Mouse (Mus musculus) intestine, embryonic 16.5 days (tissue): ENCODE measurements around the gene Gipc3. TPM values are rescaled to one million over a fixed set of nuclear protein-coding genes. Genes with fewer than 3 reads are reported as not detected.
A peak's percentile ranks its signal among the peaks of the same experiment; 100 is the strongest.

Experiments
- ATAC-seq: fragments of 200-750 bp; cut with Nextera tagmentation; 2 replicates; pipeline ENCODE4 v1.8.0; 2017; ENCODE audit warnings: moderate TSS enrichment, moderate library complexity
- H3K27ac ChIP-seq: fragments of 300-500 bp; sonication (generic); 2 replicates; pipeline ENCODE4 v1.5.1; 2014; ENCODE audit warnings: mild to moderate bottlenecking, low read length
- H3K27me3 ChIP-seq: fragments of 300-500 bp; sonication (generic); replicated peaks from 2 replicates; pipeline ENCODE4 v1.6.1; 2014; ENCODE audit warnings: low read length, control low read depth, mixed read lengths; ENCODE audit not compliant: control insufficient read depth, insufficient read depth
- H3K36me3 ChIP-seq: fragments of 300-500 bp; sonication (generic); 2 replicates; pipeline ENCODE4 v1.6.1; 2014; ENCODE audit warnings: low read length, control low read depth; ENCODE audit not compliant: control insufficient read depth, insufficient read depth
- H3K4me1 ChIP-seq: fragments of 300-500 bp; sonication (generic); 2 replicates; pipeline ENCODE4 v1.6.1; 2014; ENCODE audit warnings: low read length, control low read depth, mixed read lengths; ENCODE audit not compliant: control insufficient read depth, insufficient read depth
- H3K4me2 ChIP-seq: fragments of 300-500 bp; sonication (generic); 2 replicates; pipeline ENCODE4 v1.6.1; 2014; ENCODE audit warnings: low read depth, low read length, control low read depth
- H3K4me3 ChIP-seq: fragments of 300-500 bp; sonication (generic); 2 replicates; pipeline ENCODE4 v1.5.1; 2014; ENCODE audit warnings: mild to moderate bottlenecking, low read length
- H3K9ac ChIP-seq: fragments of 300-500 bp; sonication (generic); 2 replicates; pipeline ENCODE4 v1.6.1; 2014; ENCODE audit warnings: low read depth, low read length
- H3K9me3 ChIP-seq: fragments of 300-500 bp; sonication (generic); 2 replicates; pipeline ENCODE4 v1.6.1; 2016; ENCODE audit warnings: low read length, control low read depth; ENCODE audit not compliant: control insufficient read depth
- WGBS: fragments of 180-500 bp; shearing (Covaris S2); extraction: QIAGEN DNeasy Blood & Tissue Kit; methylation state at CpG from one replicate; pipeline ENCODE4 v1.1.7; 2014; 5-methylcytosine and 5-hydroxymethylcytosine counted together
- polyA plus RNA-seq: library from polyadenylated mRNA; unstranded; fragments of >200 nt; fragmentation: Nextera tagmentation; extraction: Ambion mirVana; gene quantifications from 2 replicates; pipeline ENCODE4 v1.2.1, GENCODE M21; 2015

The Gipc3 gene
- polyA plus RNA-seq, 1 experiment from 2014 or later = 0.12 TPM

- ATAC-seq = no peak
- H3K27ac ChIP-seq = no peak overlapping the region; the same call in 1 of the 2 replicates
- no peaks in the 10 kb centered on the region for H3K9me3 ChIP-seq
- peaks cover 34% of the 10 kb centered on the region for H3K36me3 ChIP-seq
- H3K4me2 ChIP-seq = peak overlapping the region; percentile 44
- H3K9ac ChIP-seq = peak overlapping the region; percentile 61
- WGBS = 15% methylated on average over 54 of the region's 54 CpGs
- H3K4me1 ChIP-seq = peaks cover 66% of the 10 kb centered on the region
- H3K27me3 ChIP-seq = peaks cover 4% of the 10 kb centered on the region; the same call in 1 of the 2 replicates
- H3K4me3 ChIP-seq = peak overlapping the region; percentile 38
Measured at GRCm38 (mm10) chr10:81363436-81364346, 20.6 kb upstream of the Gipc3 start.

- no peak overlapping the region; the same call in 1 of the 2 replicates for H3K27ac ChIP-seq
- H3K36me3 ChIP-seq = peaks cover 22% of the 10 kb centered on the region
- peaks cover 77% of the 10 kb centered on the region for H3K4me1 ChIP-seq
- ATAC-seq = no peak
- H3K9ac ChIP-seq = 0 out of 2 replicates have a peak overlapping the region, but pooled peaks have one; percentile 61
- H3K4me3 ChIP-seq = no peak overlapping the region
- H3K4me2 ChIP-seq = 0 out of 2 replicates have a peak overlapping the region, but pooled peaks have one; percentile 5
- peaks cover 4% of the 10 kb centered on the region; the same call in 1 of the 2 replicates for H3K27me3 ChIP-seq
- H3K9me3 ChIP-seq = no peaks in the 10 kb centered on the region
- WGBS = 67% methylated on average over 12 of the region's 12 CpGs
Measured at GRCm38 (mm10) chr10:81362336-81362949, 19.4 kb upstream of the Gipc3 start.

- 62% methylated on average over 8 of the region's 8 CpGs for WGBS
- H3K4me1 ChIP-seq = peaks cover 73% of the 10 kb centered on the region
Measured at GRCm38 (mm10) chr10:81360721-81361120, 17.7 kb upstream of the Gipc3 start.

GRCm38 (mm10) chr10:81358841-81359240, 15.8 kb upstream of the Gipc3 start:
- WGBS = 33% methylated on average over 1 of the region's 1 CpGs
- peak overlapping the region; percentile 83 for H3K27ac ChIP-seq
- H3K9ac ChIP-seq = peak overlapping the region; percentile 94
- peaks cover 4% of the 10 kb centered on the region; the same call in 1 of the 2 replicates for H3K27me3 ChIP-seq
- peak overlapping the region; percentile 83 for H3K4me3 ChIP-seq
- H3K4me2 ChIP-seq = peak overlapping the region; percentile 96
- peak; percentile 49 for ATAC-seq
- peaks cover 63% of the 10 kb centered on the region for H3K4me1 ChIP-seq
- peaks cover 13% of the 10 kb centered on the region for H3K36me3 ChIP-seq
- no peaks in the 10 kb centered on the region for H3K9me3 ChIP-seq

More at GRCm38 (mm10) chr10:81360721-81361120, 17.7 kb upstream of the Gipc3 start:
- no peak for ATAC-seq
- no peak overlapping the region for H3K4me2 ChIP-seq
- peaks cover 4% of the 10 kb centered on the region; the same call in 1 of the 2 replicates for H3K27me3 ChIP-seq
- H3K4me3 ChIP-seq = no peak overlapping the region
- H3K36me3 ChIP-seq = peaks cover 13% of the 10 kb centered on the region
- H3K27ac ChIP-seq = peak overlapping the region; percentile 27; the same call in 1 of the 2 replicates
- peak overlapping the region; percentile 40; the same call in 1 of the 2 replicates for H3K9ac ChIP-seq
- H3K9me3 ChIP-seq = no peaks in the 10 kb centered on the region

GRCm38 (mm10) chr10:81358209-81358608, 15.1 kb upstream of the Gipc3 start:
- peaks cover 56% of the 10 kb centered on the region for H3K4me1 ChIP-seq
- H3K27ac ChIP-seq = peak overlapping the region; percentile 83
- H3K36me3 ChIP-seq = peaks cover 13% of the 10 kb centered on the region
- no peak for ATAC-seq
- H3K27me3 ChIP-seq = peaks cover 4% of the 10 kb centered on the region; the same call in 1 of the 2 replicates
- WGBS = 38% methylated on average over 4 of the region's 4 CpGs
- peak overlapping the region; percentile 94 for H3K9ac ChIP-seq
- peak overlapping the region; percentile 96 for H3K4me2 ChIP-seq
- H3K9me3 ChIP-seq = no peaks in the 10 kb centered on the region
- H3K4me3 ChIP-seq = peak overlapping the region; percentile 83

- Histone ChIP-seq H3K27ac (peak within 1 kb of the TSS; percentile 83), H3K9me3 (no peaks in the 10 kb centered on the region), H3K9ac (peak within 1 kb of the TSS; percentile 94), H3K36me3 (peaks cover 7% of the 10 kb centered on the region; the same call in 1 of the 2 replicates), H3K27me3 (no peaks in the 10 kb centered on the region), H3K4me3 (peak within 1 kb of the TSS; percentile 83), H3K4me1 (peaks cover 47% of the 10 kb centered on the region), H3K4me2 (peak within 1 kb of the TSS; percentile 96)
- peak; percentile 80 for ATAC-seq
- WGBS = 2% methylated on average over 73 of the region's 79 CpGs
Measured at GRCm38 (mm10) chr10:81356991-81357844, 14.2 kb upstream of the Gipc3 start, which contains the start of gene Mfsd12. Mfsd12 (plus strand) TSS chr10:81357491.

- no peak for ATAC-seq
- H3K27ac ChIP-seq = no peak overlapping the region
- H3K4me1 ChIP-seq = peaks cover 47% of the 10 kb centered on the region
- WGBS = 49% methylated on average over 12 of the region's 12 CpGs
- no peaks in the 10 kb centered on the region for H3K9me3 ChIP-seq
- H3K36me3 ChIP-seq = peaks cover 7% of the 10 kb centered on the region; the same call in 1 of the 2 replicates
- H3K4me3 ChIP-seq = peak overlapping the region; percentile 83; the same call in 1 of the 2 replicates
- no peaks in the 10 kb centered on the region for H3K27me3 ChIP-seq
- peak overlapping the region; percentile 44 for H3K4me2 ChIP-seq
- 0 out of 2 replicates have a peak overlapping the region, but pooled peaks have one; percentile 23 for H3K9ac ChIP-seq
Measured at GRCm38 (mm10) chr10:81356352-81356990, 13.4 kb upstream of the Gipc3 start.

- Histone ChIP-seq H3K4me1 (peaks cover 37% of the 10 kb centered on the region), H3K27me3 (no peaks in the 10 kb centered on the region), H3K9me3 (no peaks in the 10 kb centered on the region), H3K36me3 (0 out of 2 replicates have a peak, but pooled peaks cover 2% of the 10 kb centered on the region), H3K27ac (no peak overlapping the region), H3K4me3 (no peak overlapping the region), H3K4me2 (no peak overlapping the region), H3K9ac (no peak overlapping the region)
- 80% methylated on average over 4 of the region's 4 CpGs for WGBS
- ATAC-seq = no peak
Measured at GRCm38 (mm10) chr10:81355533-81355932, 12.5 kb upstream of the Gipc3 start.
